Mouse (Mus musculus): ENCODE measurements around the gene Adam8.
A peak's percentile ranks its signal among the peaks of the same experiment; 100 is the strongest.

Gene Adam8

DNA sequence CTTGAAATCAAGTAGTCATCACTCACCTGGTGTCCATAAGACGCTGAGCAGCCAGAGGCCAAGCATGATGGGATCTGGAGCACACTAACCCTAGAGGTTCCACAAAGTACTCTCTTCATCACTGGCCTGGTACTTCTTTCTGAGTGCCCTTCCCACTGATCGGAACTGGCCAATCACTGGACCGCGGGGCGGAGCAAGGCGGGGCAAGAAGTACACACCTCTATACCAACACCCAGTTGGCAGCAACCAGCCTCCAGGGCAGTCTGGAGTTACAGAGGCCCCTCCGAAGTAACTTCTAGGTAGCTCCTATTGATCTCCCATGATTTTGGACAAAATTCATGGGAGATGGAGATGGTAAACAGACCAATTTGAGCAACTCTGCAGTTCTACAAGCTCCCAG lies at the start of gene Adam8:
Gene Adam8 (minus strand): TSS at position 157 of the 400 bp plus-strand sequence.
- peak; percentile 65 for DNase-seq (ENCODE audit: low read depth, low spot score)

DNA sequence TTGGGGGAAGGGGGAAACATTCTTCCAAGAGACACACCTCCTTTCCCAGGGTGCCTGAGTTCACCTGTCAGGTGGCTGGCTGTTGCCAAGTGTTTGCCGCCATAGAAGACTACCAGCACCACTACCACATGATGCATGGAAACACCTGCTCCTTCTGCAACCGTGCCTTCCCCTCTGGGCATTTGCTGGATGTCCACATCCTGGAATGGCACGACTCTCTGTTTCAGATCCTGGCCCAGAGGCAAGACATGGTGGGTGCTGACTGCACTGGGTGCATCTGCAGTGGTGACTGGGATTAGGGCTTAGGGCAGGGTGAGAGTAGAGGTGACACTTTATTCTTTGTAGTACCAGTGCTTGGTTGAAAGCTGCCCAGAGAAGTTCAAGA lies 44.8 kb upstream of the Adam8 start:
- DNase-seq (ENCODE audit: low read depth, low spot score): no peak

DNA sequence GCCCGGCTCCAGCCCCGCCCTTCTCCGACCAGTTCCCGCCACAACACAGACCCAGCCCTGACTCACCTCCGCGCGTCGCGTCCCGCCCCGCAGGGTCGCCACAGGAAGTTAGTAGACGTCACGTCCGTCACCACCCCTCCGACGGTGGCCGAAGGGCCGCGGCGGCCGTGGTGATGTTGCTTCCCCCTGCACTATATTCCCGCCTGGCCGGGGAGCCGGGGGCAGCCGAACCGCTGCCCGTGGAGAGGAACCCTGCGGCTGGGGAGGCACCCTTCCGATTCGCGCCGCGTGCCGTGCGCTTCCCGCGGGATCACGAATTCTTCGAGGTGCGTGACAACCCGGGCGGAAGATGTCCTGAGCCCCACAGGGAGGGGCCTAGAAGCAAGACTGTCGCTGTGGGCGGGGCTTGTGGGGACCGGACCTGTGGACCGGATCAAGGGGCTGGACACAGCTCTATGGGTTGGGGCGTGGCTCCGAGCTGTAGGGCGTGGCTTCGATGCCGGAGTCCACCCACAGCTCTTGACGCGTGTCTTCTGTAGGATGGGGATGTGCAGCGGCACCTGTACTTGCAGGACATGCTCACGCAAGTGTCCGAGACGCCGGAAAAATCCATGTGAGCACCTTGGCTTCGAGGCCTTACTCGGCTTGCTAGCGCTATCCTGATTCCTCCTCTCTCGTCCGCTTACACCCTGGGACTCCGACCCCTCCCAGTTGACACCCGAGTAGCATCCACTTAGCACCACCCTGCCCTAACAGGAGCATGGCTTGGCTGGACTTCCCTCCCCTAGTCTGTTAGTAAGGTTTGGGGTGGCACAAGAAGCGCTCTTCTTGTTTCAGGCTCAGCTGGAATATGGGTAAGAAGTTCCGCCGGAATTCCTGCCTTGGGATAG lies 44.2 kb upstream of the Adam8 start, which contains the start of the genes Zfp511 and Tubgcp2:
Gene Zfp511 (plus strand): TSS at position 111 of the 890 bp plus-strand sequence.
Gene Tubgcp2 (minus strand): TSS at position 389 of the 890 bp plus-strand sequence.
- DNase-seq (ENCODE audit: low read depth, low spot score): peak; percentile 99

DNA sequence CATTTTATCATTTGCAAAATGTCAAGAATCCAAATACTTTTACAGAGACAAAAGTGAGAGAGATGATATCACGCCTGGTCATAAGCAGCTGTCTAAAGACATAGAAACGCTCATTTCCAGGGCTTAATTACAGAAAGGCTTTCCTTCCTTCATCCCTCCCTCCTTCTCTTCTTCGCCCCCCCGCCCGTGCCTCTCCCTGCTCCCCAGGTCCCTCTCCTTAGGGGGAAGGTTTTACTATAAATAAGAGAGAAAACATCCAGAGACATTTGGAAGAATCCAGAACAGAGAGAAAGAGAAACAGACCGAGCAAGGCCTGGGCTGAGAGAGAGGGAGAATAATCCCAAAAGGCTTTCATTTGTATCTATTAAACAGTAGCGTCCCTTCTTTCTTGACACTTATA lies 43.1 kb upstream of the Adam8 start:
- DNase-seq (ENCODE audit: low read depth, low spot score): no peak

DNA sequence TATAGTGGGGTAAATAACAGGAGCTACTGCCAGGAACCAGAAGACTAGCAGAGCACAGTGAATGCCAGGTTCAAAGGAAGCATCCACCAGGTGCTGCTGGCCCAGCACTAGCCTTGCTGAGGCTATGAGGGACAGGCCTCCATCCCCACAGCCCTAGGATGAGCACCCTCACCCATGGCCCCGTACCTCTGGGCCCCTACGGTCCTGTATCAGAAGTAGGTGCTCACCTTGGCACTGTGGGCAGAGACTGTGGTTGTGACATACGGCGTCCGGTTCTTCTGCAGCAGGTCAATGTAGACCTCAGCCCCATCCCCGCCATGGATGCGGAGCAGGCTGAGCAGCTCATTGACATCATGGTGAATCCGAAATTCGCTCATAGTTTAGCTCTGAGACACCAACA lies 41.0 kb upstream of the Adam8 start:
- no peak for DNase-seq (ENCODE audit: low read depth, low spot score)

DNA sequence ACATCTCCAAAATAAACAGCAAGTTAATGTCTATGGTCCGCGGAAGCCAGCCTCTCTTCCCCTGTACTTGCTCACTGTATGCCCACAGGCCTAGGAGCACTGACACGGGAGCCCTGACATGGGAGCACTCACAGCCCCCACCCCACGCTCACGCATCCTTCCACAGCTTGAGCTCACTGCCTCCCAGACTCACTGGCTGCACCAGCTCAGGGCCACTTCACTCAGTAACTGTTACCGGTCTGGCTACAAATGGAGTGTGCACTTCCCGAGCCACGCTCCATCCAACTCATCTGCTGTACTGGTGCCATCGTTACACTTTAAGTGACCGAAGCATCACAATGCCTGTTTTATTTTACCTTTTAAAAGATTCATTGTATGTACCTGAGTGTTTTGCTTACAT lies 40.0 kb upstream of the Adam8 start:
- no peak for DNase-seq (ENCODE audit: low read depth, low spot score)

DNA sequence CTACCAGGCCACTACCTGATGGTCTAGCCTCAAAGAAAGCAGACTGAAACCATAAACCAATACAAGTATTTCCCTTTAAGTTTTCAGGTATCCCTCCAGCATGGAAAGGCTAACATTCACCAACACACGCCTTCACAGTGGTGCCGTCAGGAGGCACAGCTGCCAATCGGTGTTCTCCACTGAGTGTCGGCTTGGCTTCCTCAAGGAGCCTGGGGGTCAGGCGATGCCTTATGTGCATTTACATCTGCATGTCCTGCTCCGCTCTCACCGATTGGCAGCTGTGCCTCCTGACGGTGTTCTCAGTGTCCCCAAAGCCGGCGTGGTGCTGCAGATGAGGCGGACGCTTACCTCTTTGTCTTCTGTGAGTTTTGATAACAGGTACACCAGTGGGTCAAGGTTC lies 39.4 kb upstream of the Adam8 start:
- no peak for DNase-seq (ENCODE audit: low read depth, low spot score)

DNA sequence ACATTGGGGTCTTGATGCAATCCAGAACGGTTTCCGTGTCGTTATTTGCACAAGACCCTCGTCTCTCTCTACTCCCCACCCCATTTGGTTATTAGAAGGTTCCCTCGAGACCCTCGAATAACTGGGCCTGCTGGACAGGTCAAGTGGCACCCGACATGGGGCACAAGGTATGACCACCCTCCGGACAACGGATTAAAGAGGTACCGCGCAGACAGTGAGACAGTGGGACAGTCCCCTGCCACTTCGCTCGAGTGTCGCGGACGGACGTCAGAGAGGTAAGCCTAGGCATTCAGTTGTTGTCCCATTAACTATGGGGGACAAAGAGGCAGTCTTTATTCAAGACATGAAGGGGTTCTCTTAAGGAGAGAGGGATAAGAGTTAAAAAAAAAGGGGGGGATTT lies 19.0 kb upstream of the Adam8 start:
- no peak for DNase-seq (ENCODE audit: low read depth, low spot score)

DNA sequence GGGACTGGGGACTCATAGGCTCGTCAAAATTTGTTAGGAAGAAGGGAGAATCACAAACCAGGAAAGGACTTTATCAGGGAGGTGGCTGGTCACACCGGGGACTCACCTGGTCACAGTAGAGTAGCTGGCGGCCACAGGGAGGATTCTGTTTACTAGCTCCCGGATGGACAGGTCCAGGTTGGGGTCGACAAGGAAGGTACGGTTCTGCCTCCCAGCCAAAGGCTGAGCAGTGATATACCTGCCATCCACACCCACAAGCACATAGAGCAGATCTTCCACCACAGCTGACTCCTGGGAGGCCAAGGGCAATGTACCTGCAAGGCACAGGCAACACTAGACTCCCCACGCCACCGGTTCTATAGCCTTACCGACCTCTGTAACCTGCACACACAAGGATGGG lies 15.4 kb upstream of the Adam8 start:
- no peak for DNase-seq (ENCODE audit: low read depth, low spot score)

DNA sequence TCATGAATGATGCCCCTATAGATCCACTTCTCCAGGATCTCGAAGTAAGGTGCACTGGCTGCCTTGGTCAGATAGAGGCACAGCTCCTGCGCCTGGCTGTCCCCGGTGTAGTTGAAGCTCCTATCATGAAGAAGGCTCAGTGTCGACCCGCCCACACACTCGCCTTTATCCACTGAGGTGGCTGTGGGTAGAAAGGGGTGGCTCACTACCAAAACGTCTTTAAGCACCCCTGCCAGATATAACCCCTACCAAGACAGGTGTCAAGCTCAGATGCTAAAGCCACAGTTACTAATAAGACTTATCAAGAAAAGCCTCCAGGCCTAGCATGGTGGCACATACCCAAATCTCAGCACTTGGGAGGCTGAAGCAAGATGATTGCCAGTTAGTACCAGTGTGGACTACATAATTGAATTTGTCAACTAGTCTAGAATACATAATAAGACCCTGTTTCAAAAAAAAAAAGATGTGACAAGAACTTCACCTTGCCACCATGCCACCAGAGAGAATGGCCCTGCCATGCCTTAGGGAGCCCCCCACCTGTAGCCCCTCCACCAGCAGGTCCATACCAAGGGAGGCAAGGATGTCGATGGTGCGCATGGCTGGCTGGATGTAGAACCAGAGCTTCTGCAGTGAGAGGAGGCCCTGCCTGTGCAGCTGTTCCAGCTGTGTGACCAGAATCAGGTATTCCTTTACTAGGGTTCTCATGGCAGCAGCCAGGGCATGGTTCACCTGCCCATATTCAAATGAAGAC lies 14.7 kb upstream of the Adam8 start:
- no peak for DNase-seq (ENCODE audit: low read depth, low spot score)

DNA sequence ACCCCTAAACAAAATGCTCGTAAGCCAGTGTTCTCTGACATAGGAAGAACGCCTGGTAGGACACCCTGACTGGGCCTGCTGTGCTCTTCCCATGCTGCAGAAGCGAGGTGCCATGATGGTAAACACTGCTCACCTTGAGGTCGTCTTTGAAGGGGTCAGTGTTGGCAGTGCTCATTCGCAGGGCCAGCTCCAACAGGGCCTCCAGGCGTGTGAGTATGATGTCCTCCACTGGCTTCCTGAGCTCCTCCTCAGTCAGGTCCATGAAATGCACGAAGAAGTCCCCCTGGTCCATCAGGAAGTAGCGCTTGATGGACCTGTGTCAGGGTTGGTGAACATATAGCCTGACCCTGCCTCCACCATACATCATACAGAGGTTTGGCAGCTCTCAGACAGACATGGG lies 12.3 kb upstream of the Adam8 start:
- DNase-seq (ENCODE audit: low read depth, low spot score): no peak

DNA sequence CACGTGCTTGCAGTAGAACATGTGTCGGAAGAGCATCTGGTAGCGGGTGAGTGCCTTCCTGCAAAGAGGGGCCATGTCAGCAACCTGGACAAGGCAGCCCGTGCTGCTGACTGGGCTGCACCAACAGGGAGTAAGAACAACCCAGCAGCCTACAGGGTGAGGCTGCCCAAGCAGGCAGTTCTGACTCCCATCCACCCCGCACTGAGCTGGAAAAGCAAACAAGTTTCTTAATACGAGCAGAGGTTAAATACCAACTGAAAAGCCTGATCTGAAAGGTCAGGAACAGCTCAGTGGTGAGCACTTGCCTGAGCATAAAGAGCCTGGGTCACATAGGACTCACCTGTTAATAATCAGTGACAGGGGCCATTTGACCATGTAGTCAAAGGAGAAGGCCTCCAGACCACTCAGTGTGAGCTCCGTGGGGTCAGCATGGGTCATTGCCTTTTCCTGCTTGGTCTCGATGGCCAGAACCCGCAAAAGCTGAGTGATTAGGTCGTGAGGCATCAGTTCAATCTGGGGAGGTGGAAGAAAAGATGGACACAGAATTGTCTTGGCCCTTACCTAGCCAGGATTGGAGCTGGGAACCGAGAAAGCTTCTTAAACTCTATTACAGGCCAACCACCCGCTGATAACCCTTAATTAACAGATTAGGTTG lies 8.9 kb upstream of the Adam8 start:
- no peak for DNase-seq (ENCODE audit: low read depth, low spot score)

DNA sequence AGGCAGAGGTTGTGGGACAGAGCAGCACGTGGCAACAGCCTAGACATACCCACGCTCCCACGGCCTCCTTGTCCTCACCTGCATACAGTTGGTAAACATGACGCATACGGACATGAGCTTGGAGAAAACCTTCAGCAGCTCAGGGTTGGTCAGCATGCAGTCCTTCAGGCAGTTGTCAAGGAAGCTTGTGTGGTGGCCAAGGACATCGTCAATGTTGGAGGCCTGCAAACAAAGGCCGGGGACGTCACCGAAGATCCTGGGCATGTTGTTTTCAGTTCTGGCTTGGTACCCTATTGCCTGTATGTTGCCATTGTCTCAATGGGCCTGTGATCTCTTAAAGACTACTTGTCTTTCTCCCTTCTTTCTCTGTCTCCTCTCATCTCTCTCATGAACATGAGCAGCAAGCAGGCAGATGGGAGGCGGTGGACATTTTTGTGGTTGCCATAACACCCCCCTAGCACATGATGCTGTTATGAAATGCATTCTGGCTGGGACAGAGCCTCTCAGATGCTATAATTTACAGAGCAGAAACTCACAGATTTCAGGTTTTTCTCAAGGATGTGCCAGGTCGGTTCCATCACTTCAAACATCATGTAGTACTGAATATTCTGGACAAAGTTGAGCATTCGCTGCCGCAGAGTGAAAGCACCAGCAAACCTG lies 6.5 kb upstream of the Adam8 start:
- DNase-seq (ENCODE audit: low read depth, low spot score): no peak

DNA sequence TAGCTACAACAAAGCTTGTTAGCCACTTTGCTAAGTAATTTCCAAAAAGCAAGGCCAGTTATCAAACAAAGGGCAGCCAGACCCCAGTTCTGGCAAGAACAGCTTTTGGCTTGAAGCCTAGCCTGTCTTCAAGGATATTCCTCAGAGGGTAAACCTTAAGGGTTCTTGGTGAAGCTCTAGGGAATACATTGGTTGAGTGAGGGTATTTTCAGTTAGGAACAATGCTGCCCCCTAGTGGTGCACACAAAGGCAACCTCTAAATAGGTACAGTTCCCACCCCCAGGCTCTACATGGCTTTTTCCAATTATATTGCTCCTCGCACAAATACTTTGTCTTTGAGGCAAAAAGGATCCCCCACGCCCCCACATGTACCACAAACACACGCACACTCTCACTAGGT lies 2.3 kb upstream of the Adam8 start:
- peak; percentile 85 for DNase-seq (ENCODE audit: low read depth, low spot score)

DNA sequence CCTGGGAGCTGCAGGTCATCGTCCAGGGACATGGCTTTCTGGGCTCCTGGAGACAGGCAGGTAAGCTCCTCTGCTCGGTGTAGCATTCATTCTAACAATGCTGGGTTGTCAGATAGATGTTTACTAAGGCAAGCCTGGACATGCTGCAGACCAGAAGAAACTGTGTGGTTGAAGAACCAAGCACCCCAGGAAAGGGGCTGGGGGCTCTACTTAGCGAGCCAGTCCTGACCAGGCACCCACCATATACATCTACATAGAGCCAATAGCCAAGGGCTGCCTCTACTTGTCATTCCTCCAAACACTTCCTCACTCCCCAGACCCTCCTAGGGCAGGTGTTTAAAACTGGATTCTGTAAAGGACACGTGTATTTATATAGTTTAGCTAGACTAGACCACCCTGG lies 1.8 kb upstream of the Adam8 start:
- DNase-seq (ENCODE audit: low read depth, low spot score): no peak

DNA sequence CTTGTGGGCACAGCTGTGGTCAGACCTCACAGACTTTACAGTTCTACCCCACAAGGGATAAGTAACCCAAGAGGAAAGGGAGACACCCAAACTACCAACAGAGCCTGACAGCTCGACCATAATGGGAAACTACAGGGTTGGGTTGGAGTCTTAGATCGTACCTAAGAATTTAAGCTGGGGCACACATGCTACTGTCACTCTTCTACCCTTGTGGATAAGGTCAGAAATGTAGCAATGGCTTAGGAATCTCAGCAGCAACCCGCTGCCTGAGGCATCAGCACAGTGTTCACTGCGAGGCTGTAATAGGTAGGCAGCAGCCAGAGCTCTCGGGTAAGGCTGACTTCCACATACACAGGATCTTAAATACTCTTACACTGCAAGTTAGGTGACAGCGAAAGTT lies 1.2 kb upstream of the Adam8 start:
- DNase-seq (ENCODE audit: low read depth, low spot score): no peak

DNA sequence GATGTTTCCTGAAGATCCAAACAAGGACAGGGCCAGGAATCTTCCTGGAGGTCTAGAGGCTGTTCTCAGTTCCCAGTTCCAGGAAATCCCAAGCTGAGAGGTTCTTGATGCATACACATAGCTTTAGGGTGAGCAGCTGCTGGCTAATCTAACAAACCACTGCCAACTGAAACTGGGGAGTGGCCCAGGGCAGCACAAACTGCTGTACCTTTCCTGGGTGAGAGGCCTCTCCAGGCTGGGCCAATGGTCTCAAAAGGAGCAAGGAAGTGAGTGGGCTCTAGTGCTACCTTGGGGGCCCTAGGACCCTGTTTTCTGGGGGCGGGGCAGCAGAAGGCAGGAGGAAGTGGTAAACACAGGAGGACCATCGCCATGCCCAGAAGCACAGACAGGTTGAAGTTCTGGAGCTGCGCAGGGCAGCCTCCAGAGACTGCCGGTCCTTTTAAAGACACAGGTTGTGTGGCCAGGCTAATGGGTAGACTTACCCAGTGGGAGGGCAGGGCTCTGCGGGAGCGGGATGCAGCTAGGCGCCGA lies 1.4 kb downstream of the Adam8 start:
- no peak for DNase-seq (ENCODE audit: low read depth, low spot score)

DNA sequence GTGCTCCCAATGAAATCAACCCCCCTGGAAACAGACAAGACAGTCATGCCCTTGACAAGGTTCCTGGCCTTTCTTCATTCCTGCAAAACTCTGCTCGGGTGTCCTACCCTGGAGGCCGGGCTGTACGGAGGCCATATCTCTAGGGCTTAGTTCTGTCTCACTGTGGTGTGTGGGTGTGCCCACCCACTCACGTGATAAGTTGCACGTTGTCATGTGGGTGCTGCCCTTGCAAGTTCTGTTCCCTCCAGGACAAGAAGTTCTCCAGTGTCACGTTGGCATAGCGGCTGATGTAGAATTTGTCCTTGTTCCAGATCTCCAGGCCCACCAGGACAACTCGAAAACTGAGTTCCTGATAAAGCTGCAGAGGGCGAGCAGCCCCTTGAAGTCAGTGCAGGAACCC lies 4.1 kb downstream of the Adam8 start:
- DNase-seq (ENCODE audit: low read depth, low spot score): no peak

DNA sequence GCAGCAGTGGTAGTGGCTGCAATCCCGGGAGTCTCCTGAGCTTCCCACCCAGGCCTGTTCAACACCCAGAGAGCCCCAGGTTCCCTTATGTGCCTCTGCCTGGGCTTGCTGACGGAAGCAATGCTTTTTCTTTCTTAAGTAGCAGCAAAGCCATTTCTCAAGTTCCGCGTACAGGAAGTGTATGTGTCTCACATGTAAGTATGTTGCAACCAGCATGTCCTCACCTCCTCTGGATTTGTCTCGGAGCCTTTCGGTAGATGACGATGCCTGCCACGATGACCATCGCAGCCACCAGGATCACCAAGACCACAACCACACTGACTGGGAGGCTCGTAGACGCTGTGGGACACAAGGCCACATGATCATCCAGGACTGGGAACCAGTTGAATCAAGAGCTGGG lies 7.9 kb downstream of the Adam8 start:
- no peak for DNase-seq (ENCODE audit: low read depth, low spot score)

DNA sequence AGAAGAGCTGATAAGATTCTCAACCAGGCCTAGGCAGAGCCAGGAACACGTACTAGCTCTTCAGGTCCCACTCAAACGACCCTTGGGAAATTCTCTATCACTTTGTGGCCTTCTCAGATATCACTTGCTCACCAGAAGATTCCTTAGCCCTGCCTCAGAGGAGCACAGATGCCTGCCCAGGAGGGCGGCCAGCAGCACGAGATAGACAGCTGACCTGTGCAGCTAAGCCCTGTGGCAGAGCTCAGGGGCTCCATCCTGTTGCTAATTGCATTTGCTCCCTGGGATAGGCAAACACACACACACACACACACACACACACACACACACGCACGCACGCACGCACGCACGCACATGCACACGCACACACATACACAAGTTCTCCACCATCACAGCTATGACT lies 10.3 kb downstream of the Adam8 start:
- DNase-seq (ENCODE audit: low read depth, low spot score): no peak

DNA sequence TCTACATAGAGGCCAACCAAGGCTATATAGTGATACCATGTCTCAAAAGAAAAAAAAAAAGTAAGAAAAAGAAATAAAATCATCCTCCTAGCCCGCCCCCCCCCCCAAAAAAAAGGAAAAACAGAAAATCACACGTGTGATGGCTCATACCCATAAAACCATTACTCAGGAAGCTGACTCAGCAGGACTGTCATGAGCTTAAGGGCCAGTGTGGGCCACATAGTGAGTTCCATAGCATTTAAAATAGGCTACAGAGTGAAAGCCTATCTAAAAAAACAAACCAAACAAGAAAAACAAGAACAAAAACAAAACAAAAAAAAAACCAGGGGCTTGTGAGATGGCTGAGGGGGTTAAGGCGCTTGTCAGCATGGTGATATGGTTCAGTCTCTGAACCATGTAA lies 11.6 kb downstream of the Adam8 start:
- no peak for DNase-seq (ENCODE audit: low read depth, low spot score)
